Mouse (Mus musculus) forebrain, embryonic 13.5 days (tissue): ENCODE measurements around the gene Cdc42bpb. TPM values are rescaled to one million over a fixed set of nuclear protein-coding genes. Genes with fewer than 3 reads are reported as not detected.

ENCODE experiments used
- ATAC-seq: fragments of 200-750 bp; cut with Nextera tagmentation; 2 replicates; pipeline ENCODE4 v1.8.0; 2017
- H3K27ac ChIP-seq: fragments of 300-500 bp; sonication (generic); 2 replicates; pipeline ENCODE4 v1.5.1; 2015; ENCODE audit warnings: inconsistent platforms, mild to moderate bottlenecking, moderate library complexity
- H3K27me3 ChIP-seq: fragments of 300-500 bp; sonication (generic); 2 replicates; pipeline ENCODE4 v1.6.1; 2015; ENCODE audit warnings: mild to moderate bottlenecking, inconsistent platforms
- H3K36me3 ChIP-seq: fragments of 300-500 bp; sonication (generic); 2 replicates; pipeline ENCODE4 v1.6.1; 2015; ENCODE audit warnings: mild to moderate bottlenecking, inconsistent platforms; ENCODE audit not compliant: poor library complexity, severe bottlenecking
- H3K4me1 ChIP-seq: fragments of 300-500 bp; sonication (generic); 2 replicates; pipeline ENCODE4 v1.6.1; 2015; ENCODE audit warnings: inconsistent platforms
- H3K4me2 ChIP-seq: fragments of 300-500 bp; sonication (generic); 2 replicates; pipeline ENCODE4 v1.6.1; 2015; ENCODE audit warnings: inconsistent platforms, mild to moderate bottlenecking, moderate library complexity
- H3K4me3 ChIP-seq: fragments of 300-500 bp; sonication (generic); 2 replicates; pipeline ENCODE4 v1.5.1; 2015; ENCODE audit warnings: mild to moderate bottlenecking, inconsistent platforms
- H3K9ac ChIP-seq: fragments of 300-500 bp; sonication (generic); 2 replicates; pipeline ENCODE4 v1.6.1; 2015; ENCODE audit warnings: mild to moderate bottlenecking, inconsistent platforms
- H3K9me3 ChIP-seq: fragments of 300-500 bp; sonication (generic); replicated peaks from 2 replicates; pipeline ENCODE4 v1.6.1; 2016; ENCODE audit warnings: inconsistent platforms
- WGBS: fragments of 180-500 bp; shearing (Covaris S2); methylation state at CpG from one replicate; pipeline ENCODE4 v1.1.7; 2015; 5-methylcytosine and 5-hydroxymethylcytosine counted together
- polyA plus RNA-seq: library from polyadenylated mRNA; unstranded; fragments of >200 nt; fragmentation: Nextera tagmentation; extraction: Ambion mirVana; gene quantifications from 2 replicates; pipeline ENCODE4 v1.2.1, GENCODE M21; 2015

The Cdc42bpb gene
- polyA plus RNA-seq, 1 experiment from 2014 or later = 25.1 TPM

- WGBS = 94% methylated on average over 8 of the region's 8 CpGs
- H3K4me1 ChIP-seq = no peaks in the 10 kb centered on the region
- ATAC-seq = no peak
- no peak overlapping the region for H3K4me3 ChIP-seq
- H3K9ac ChIP-seq = no peak overlapping the region
- no peak overlapping the region for H3K27ac ChIP-seq
- no peak overlapping the region for H3K4me2 ChIP-seq
- no peaks in the 10 kb centered on the region for H3K9me3 ChIP-seq
- H3K36me3 ChIP-seq = peaks cover 98% of the 10 kb centered on the region
- H3K27me3 ChIP-seq = no peaks in the 10 kb centered on the region
Measured at GRCm38 (mm10) chr12:111306821-111307220, 70.7 kb downstream of the Cdc42bpb start.

DNA sequence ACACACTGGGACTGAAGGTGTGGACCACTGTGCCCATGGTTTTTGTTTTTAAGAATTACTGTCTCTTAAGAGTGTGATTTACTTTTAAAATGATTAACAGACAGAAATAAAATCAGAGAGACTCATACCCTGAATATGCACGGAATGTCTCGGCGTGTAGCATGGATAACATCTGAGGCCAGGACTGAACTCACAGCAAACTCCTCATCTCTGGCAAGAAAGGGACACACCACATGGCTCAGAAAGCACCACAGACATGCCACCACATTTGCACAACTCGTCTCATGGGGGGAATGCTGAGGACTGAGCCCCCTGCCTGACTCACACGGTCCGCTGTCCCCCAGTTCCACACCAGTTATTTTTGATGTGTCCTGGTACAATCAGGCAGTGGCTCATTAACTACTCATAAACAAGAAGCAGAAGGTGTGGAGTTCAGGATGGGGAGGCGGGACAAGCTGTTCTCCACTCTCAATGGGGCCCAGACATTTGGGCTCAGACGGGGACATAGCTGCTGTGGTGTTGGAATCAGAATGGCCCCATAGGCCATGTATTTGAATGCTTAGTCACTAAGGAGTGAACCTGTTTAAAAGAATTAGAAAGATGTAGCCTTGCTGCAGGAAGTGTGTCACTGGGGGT, 73.7 kb downstream of the Cdc42bpb start:
- Histone ChIP-seq H3K4me1 (no peaks in the 10 kb centered on the region), H3K27me3 (no peaks in the 10 kb centered on the region), H3K27ac (no peak overlapping the region), H3K36me3 (peaks cover 95% of the 10 kb centered on the region), H3K4me3 (no peak overlapping the region), H3K9me3 (no peaks in the 10 kb centered on the region), H3K4me2 (no peak overlapping the region), H3K9ac (no peak overlapping the region)
- WGBS = 95% methylated on average over 8 of the region's 8 CpGs
- ATAC-seq = no peak

DNA sequence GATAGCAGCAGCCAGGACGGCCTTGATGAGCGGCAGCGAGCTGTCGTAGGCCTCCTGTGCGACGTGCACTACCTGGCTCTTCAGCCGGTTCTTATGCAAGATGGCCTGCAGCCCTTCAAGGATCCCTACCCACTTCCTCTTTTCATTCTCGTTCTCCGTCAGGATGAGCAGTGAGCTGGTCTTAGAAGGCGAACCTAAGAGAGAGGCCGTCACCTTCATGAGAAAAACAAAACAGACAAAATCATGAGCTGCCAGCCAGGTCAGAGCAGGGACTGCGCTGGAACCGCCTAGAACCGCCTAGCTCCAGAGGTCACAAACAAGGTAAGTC, 75.5 kb downstream of the Cdc42bpb start:
- Histone ChIP-seq H3K9me3 (no peaks in the 10 kb centered on the region), H3K36me3 (peaks cover 97% of the 10 kb centered on the region), H3K27ac (no peak overlapping the region), H3K4me2 (no peak overlapping the region), H3K9ac (no peak overlapping the region), H3K4me3 (no peak overlapping the region), H3K27me3 (no peaks in the 10 kb centered on the region), H3K4me1 (no peaks in the 10 kb centered on the region)
- 94% methylated on average over 14 of the region's 14 CpGs for WGBS
- no peak for ATAC-seq

- Histone ChIP-seq H3K36me3 (peaks cover 97% of the 10 kb centered on the region), H3K4me1 (no peaks in the 10 kb centered on the region), H3K4me2 (no peak overlapping the region), H3K9ac (no peak overlapping the region), H3K4me3 (no peak overlapping the region), H3K27ac (no peak overlapping the region), H3K9me3 (no peaks in the 10 kb centered on the region), H3K27me3 (no peaks in the 10 kb centered on the region)
- 97% methylated on average over 27 of the region's 27 CpGs for WGBS
- no peak for ATAC-seq
Measured at GRCm38 (mm10) chr12:111301322-111302017, 76.0 kb downstream of the Cdc42bpb start.

GRCm38 (mm10) chr12:111293025-111293424, 84.5 kb downstream of the Cdc42bpb start:
- Histone ChIP-seq H3K4me2 (no peak overlapping the region), H3K9me3 (no peaks in the 10 kb centered on the region), H3K27me3 (no peaks in the 10 kb centered on the region), H3K4me1 (no peaks in the 10 kb centered on the region), H3K9ac (no peak overlapping the region), H3K27ac (no peak overlapping the region), H3K4me3 (no peak overlapping the region), H3K36me3 (peaks cover 79% of the 10 kb centered on the region)
- ATAC-seq = no peak
- 95% methylated on average over 12 of the region's 12 CpGs for WGBS

DNA sequence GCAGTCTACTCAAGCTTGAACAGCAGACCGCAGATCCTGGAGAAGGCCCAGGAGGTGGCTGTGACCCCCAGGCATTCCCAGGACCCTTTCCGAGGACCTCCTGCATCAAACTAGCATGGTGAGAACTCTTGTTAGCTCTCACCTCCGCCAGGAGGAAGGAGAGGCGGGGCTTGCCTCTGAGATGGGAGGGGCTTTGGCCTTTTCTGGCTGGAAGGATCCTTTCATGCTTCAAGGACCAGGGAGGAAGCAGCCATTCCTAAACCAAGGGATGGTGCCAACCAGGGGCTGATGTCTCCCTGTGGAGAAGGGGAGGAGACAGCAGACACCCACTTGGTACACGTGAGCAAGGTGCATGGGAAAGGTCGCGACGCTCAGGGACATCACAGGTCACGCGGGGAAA, 93.0 kb downstream of the Cdc42bpb start:
- 18% methylated on average over 10 of the region's 10 CpGs for WGBS

DNA sequence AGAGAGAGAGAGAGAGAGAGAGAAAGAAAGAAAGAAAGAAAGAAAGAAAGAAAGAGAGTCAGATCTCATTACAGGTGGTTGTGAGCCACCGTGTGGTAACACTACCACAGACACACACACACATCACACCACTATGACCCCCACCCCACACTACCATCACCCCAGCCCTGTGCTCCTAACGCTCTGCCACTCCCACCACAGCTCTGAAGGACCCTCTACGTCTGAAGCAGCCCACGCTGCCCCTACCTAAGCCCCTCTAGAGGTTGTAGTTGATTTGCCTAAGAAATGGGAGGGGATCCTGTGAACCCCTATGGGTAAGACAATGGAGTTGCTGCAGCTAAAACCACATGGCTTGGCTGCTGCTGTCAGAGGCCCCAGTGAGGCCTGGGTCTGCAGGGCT, 93.9 kb downstream of the Cdc42bpb start:
- no peaks in the 10 kb centered on the region for H3K36me3 ChIP-seq
- H3K4me3 ChIP-seq = no peak overlapping the region
- H3K27ac ChIP-seq = no peak overlapping the region
- peaks cover 10% of the 10 kb centered on the region for H3K4me1 ChIP-seq
- no peak overlapping the region for H3K9ac ChIP-seq
- no peak for ATAC-seq
- H3K4me2 ChIP-seq = no peak overlapping the region
- peaks cover 7% of the 10 kb centered on the region; the same call in 1 of the 2 replicates for H3K9me3 ChIP-seq
- 63% methylated on average over 4 of the region's 4 CpGs for WGBS
- 0 out of 2 replicates have a peak, but pooled peaks cover 3% of the 10 kb centered on the region for H3K27me3 ChIP-seq

More for the DNA sequence above, 93.0 kb downstream of the Cdc42bpb start:
- Histone ChIP-seq H3K9me3 (no peaks in the 10 kb centered on the region), H3K27me3 (no peaks in the 10 kb centered on the region), H3K27ac (no peak overlapping the region), H3K36me3 (no peaks in the 10 kb centered on the region), H3K4me1 (peaks cover 10% of the 10 kb centered on the region), H3K4me2 (peak overlapping the region; percentile 27), H3K4me3 (no peak overlapping the region), H3K9ac (no peak overlapping the region; the same call in 1 of the 2 replicates)
- ATAC-seq = no peak

- H3K4me2 ChIP-seq = no peak overlapping the region
- no peak overlapping the region for H3K27ac ChIP-seq
- no peak overlapping the region for H3K9ac ChIP-seq
- peaks cover 10% of the 10 kb centered on the region; the same call in 1 of the 2 replicates for H3K9me3 ChIP-seq
- no peaks in the 10 kb centered on the region for H3K36me3 ChIP-seq
- peaks cover 66% of the 10 kb centered on the region for H3K27me3 ChIP-seq
- peaks cover 18% of the 10 kb centered on the region for H3K4me1 ChIP-seq
- ATAC-seq = no peak
- WGBS = 52% methylated on average over 6 of the region's 6 CpGs
- H3K4me3 ChIP-seq = no peak overlapping the region
Measured at GRCm38 (mm10) chr12:111276371-111276770, 101.1 kb downstream of the Cdc42bpb start.

DNA sequence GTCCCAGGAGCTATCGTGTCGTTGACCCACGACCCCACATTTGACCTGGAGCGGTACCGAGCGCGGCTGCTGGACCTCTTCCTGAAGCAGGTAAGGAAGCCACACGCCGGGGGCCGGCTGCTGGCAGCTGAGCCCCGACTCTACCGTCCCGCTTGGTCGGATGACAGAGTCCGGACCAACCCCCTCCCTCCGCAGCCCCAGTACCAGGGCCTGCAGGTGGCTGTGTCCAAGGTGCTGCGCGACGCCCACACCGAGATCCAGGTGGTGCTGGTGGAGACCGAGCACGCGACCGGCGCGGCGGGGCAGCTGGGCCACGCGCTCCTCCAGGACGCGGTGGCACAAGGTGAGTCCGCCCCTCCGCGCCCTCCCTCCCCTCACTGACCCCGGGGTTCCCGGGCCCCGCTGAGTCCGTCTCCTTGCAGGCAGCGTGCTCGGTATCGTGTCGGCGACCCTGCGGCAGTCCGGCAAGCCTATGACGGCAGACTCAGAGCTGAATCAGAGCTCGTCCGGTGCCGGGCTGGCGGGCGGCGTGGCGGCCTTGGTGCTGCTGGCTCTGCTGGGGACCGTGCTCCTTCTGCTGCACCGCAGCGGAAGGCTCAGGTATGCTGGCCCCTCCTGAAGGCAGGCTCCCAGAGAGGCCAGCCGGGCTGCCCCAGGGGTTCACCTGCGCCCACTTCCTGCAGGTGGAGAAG, 102.2 kb downstream of the Cdc42bpb start:
- peaks cover 21% of the 10 kb centered on the region for H3K4me1 ChIP-seq
- H3K27me3 ChIP-seq = peaks cover 76% of the 10 kb centered on the region
- H3K36me3 ChIP-seq = no peaks in the 10 kb centered on the region
- peak overlapping the region; percentile 43 for H3K4me3 ChIP-seq
- H3K9me3 ChIP-seq = peaks cover 10% of the 10 kb centered on the region; the same call in 1 of the 2 replicates
- H3K27ac ChIP-seq = no peak overlapping the region
- WGBS = under 1% methylated on average over 58 of the region's 58 CpGs
- H3K9ac ChIP-seq = peak overlapping the region; percentile 50; the same call in 1 of the 2 replicates
- H3K4me2 ChIP-seq = peak overlapping the region; percentile 74
- ATAC-seq = no peak

DNA sequence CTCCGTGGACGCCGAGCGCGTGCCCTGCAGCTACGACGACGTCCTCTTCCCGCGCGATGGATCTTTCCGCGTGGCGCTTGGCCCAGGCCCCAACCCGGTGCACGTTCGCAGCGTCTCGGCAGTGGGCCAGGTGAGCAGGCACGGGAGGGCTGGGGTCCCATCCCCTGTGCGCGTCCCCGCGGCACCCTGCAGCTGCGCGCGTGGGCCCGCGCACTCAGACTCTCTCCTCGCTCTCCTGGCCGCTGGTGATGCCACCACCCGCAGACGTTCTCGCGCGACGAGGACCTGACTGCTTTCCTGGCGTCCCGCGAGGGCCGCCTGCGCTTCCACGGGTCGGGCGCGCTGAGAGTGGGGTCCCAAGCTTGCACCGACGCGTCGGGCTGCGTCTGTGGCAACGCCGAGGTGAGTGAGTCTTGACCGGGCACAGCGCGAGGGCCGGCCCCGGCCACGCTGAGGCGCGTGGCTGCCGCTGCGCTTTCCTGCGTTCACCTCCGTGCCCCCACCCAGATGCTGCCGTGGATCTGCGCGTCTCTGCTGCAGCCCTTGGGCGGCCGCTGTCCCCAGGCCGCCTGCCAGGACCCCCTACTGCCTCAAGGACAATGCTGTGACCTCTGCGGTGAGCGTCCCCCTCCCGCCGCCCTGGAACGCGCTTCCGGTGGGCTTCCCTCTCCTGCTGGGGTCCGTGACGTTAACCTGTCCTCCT, 102.9 kb downstream of the Cdc42bpb start:
- H3K4me3 ChIP-seq = peak overlapping the region; percentile 43
- H3K9me3 ChIP-seq = peaks cover 10% of the 10 kb centered on the region; the same call in 1 of the 2 replicates
- no peaks in the 10 kb centered on the region for H3K36me3 ChIP-seq
- H3K9ac ChIP-seq = peak overlapping the region; percentile 50
- ATAC-seq = no peak; the same call in 1 of the 2 replicates
- peak overlapping the region; percentile 74 for H3K4me2 ChIP-seq
- H3K27ac ChIP-seq = no peak overlapping the region
- 3% methylated on average over 80 of the region's 80 CpGs for WGBS
- H3K4me1 ChIP-seq = peaks cover 21% of the 10 kb centered on the region
- peaks cover 83% of the 10 kb centered on the region for H3K27me3 ChIP-seq

GRCm38 (mm10) chr12:111274006-111274405, 103.5 kb downstream of the Cdc42bpb start:
- peak; percentile 28; the same call in 1 of the 2 replicates for ATAC-seq
- Histone ChIP-seq H3K4me3 (peak overlapping the region; percentile 43), H3K36me3 (no peaks in the 10 kb centered on the region), H3K27ac (no peak overlapping the region), H3K9ac (peak overlapping the region; percentile 50; the same call in 1 of the 2 replicates), H3K27me3 (peaks cover 85% of the 10 kb centered on the region), H3K4me2 (peak overlapping the region; percentile 74), H3K4me1 (peaks cover 21% of the 10 kb centered on the region), H3K9me3 (peaks cover 7% of the 10 kb centered on the region; the same call in 1 of the 2 replicates)
- 2% methylated on average over 28 of the region's 28 CpGs for WGBS
